10 mouse cellular contexts compared by ENCODE assay signal in genomic region chr19:26733546-26734100, GRCm38 (mm10).
DNase-seq lines count a peak whose midpoint lies in the region; ATAC-seq and TF ChIP-seq lines count a peak whose summit lies in the region.
"Had no signal": no experiment of that assay in that cellular context is flagged by ENCODE, and none has a peak within 500 bp of the region (broad histone marks: within the 10 kb centered on the region; RNA-seq: fewer than 3 reads in every experiment).

No protein-coding gene starts in this region.

- H3K9me3 ChIP-seq in lung, embryonic 15.5 days: no peaks in the 10 kb centered on the region
- no peaks in the 10 kb centered on the region for H3K9me3 ChIP-seq in midbrain, postnatal 0 days (ENCODE audit: low read length)
- H3K9me3 ChIP-seq: liver, embryonic 13.5 days had no signal

- peaks cover 14% of the 10 kb centered on the region for H3K4me1 ChIP-seq in lung, embryonic 15.5 days
- H3K4me1 ChIP-seq in midbrain, postnatal 0 days (ENCODE audit: insufficient read depth, low read length): no peaks in the 10 kb centered on the region
- H3K4me1 ChIP-seq: liver, embryonic 13.5 days had no signal

- no peak overlapping the region for H3K9ac ChIP-seq in lung, embryonic 15.5 days
- H3K9ac ChIP-seq in midbrain, postnatal 0 days (replicated peaks; ENCODE audit: low read length, poor library complexity, severe bottlenecking): no peak overlapping the region
- H3K9ac ChIP-seq: liver, embryonic 13.5 days had no signal

- no peaks in the 10 kb centered on the region for H3K27me3 ChIP-seq in lung, embryonic 15.5 days
- no peaks in the 10 kb centered on the region for H3K27me3 ChIP-seq in midbrain, postnatal 0 days (ENCODE audit: insufficient read depth, low read length)
- H3K27me3 ChIP-seq: liver, embryonic 13.5 days had no signal

- WGBS in lung, embryonic 15.5 days: 46% methylated on average over 7 of the region's 7 CpGs
- 55% methylated on average over 7 of the region's 7 CpGs for WGBS in midbrain, postnatal 0 days

- H3K36me3 ChIP-seq in lung, embryonic 15.5 days: no peaks in the 10 kb centered on the region
- no peaks in the 10 kb centered on the region for H3K36me3 ChIP-seq in midbrain, postnatal 0 days (ENCODE audit: insufficient read depth, low read length)
- H3K36me3 ChIP-seq: liver, embryonic 13.5 days had no signal

- peak; percentile 92 for DNase-seq in heart, adult 11 months
- DNase-seq in heart, adult 9 months (ENCODE audit: low spot score in 2 of 2): no peak
- DNase-seq in lung, postnatal 14 days: no peak
- peak; percentile 49 for DNase-seq in fibroblast of lung, adult 2 months (ENCODE audit: low read depth)
- DNase-seq in midbrain, postnatal 0 days (ENCODE audit: low spot score): peak; percentile 37
- no peak for DNase-seq in B cell, adult 2 months
- no peak for DNase-seq in right cerebral cortex, postnatal 36 days (ENCODE audit: low spot score in 2 of 2)
- DNase-seq: layer of hippocampus, adult 9-11 months; liver, embryonic 13.5 days had no signal

- no peak overlapping the region for H3K4me2 ChIP-seq in lung, embryonic 15.5 days
- H3K4me2 ChIP-seq in midbrain, postnatal 0 days (ENCODE audit: low read depth, low read length, poor library complexity, severe bottlenecking): no peak overlapping the region
- H3K4me2 ChIP-seq: liver, embryonic 13.5 days had no signal

- H3K27ac ChIP-seq in lung, embryonic 15.5 days: peak overlapping the region; percentile 35
- H3K27ac ChIP-seq in midbrain, postnatal 0 days (ENCODE audit: low read depth, low read length): no peak overlapping the region
- H3K27ac ChIP-seq: liver, embryonic 13.5 days had no signal

- TF ChIP-seq CTCF in midbrain, postnatal 0 days (IDR thresholded peaks at IDR 0.05): no peak

- 0 out of 2 replicates have a peak, but pooled peaks have one; percentile 24 for ATAC-seq in lung, embryonic 15.5 days (ENCODE audit: borderline replicate concordance, extremely low read depth, low FRiP score, low TSS enrichment)
- no peak for ATAC-seq in midbrain, postnatal 0 days (ENCODE audit: low FRiP score)

- no peak overlapping the region for H3K4me3 ChIP-seq in lung, embryonic 15.5 days
- no peak overlapping the region for H3K4me3 ChIP-seq in midbrain, postnatal 0 days (ENCODE audit: low read depth, low read length)
- H3K4me3 ChIP-seq: liver, embryonic 13.5 days had no signal

Comparison
In these comparisons a context has a peak if more than half of its experiments do, and no peak if none do; other contexts are left out.
1. DNase-seq: peak in heart, adult 11 months (single experiment), fibroblast of lung, adult 2 months (single experiment) and midbrain, postnatal 0 days (single experiment); none in heart, adult 9 months (0 of 2), lung, postnatal 14 days (single experiment), B cell, adult 2 months (0 of 2) and right cerebral cortex, postnatal 36 days (0 of 2).